Mouse (Mus musculus): ENCODE data around the gene Hmgxb4. TPM values are rescaled to one million over a fixed set of nuclear protein-coding genes. Genes with fewer than 3 reads are reported as not detected.

Hmgxb4 gene
- total and polyA plus RNA-seq, 3 experiments: 21.8 to 32.6 TPM; not detected in 1

DNA sequence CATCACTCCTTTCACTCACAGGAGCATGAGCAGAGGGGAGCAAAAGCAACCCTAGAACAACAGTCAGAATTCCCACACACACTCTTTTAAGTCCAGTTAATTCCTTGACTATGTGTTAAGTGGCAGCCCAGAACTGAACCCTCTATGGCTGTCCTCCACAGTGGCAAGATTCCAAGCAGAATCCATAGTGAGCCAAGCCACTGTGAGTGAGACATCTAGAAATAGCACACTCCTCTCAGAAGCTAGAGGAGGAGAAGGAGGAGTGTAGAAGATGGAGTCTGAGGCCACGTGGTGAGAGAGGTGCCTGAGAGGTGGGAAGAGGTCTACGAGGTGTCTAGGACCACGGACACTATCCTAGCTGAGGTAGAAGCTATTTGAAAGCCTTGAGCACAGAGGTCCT is 71.6 kb downstream of the Hmgxb4 start:
- TF ChIP-seq JUND (IDR thresholded peaks at IDR 0.05; ENCODE audit: low read depth, low read length) (no peak), TCF12 (IDR thresholded peaks at IDR 0.05; ENCODE audit: low read depth, low read length) (no peak), NRF1 (IDR thresholded peaks at IDR 0.05; ENCODE audit: insufficient read depth, low read depth, low read length, poor library complexity, severe bottlenecking) (no peak), USF1 (IDR thresholded peaks at IDR 0.05; ENCODE audit: low read depth, low read length) (no peak), ELF1 (IDR thresholded peaks at IDR 0.05; ENCODE audit: low read depth, low read length) (no peak), POLR2AphosphoS5 (IDR thresholded peaks at IDR 0.05; ENCODE audit: borderline replicate concordance, low read depth, low read length) (no peak), POLR2A (IDR thresholded peaks at IDR 0.05; ENCODE audit: control insufficient read depth in 1 of 2, insufficient read depth in 1 of 2, low read depth in 1 of 2, low read length in 2 of 2, poor library complexity in 1 of 2) (no peak), E2F4 (IDR thresholded peaks at IDR 0.05; ENCODE audit: borderline replicate concordance, low read depth, low read length) (no peak), RAD21 (IDR thresholded peaks at IDR 0.05; ENCODE audit: low read depth, low read length) (no peak), MYB (IDR thresholded peaks at IDR 0.05; ENCODE audit: low read depth, low read length) (no peak), KAT2A (conservative IDR thresholded peaks at IDR 0.05; ENCODE audit: low read depth, low read length) (no peak), MXI1 (IDR thresholded peaks at IDR 0.05; ENCODE audit: low read depth, low read length) (no peak), ZKSCAN1 (IDR thresholded peaks at IDR 0.05; ENCODE audit: low read depth, low read length) (no peak), RCOR1 (IDR thresholded peaks at IDR 0.05; ENCODE audit: low read depth, low read length) (no peak), ETS1 (IDR thresholded peaks at IDR 0.05; ENCODE audit: low read depth, low read length) (no peak), CHD2 (IDR thresholded peaks at IDR 0.05; ENCODE audit: low read length) (no peak), USF2 (IDR thresholded peaks at IDR 0.05; ENCODE audit: borderline replicate concordance in 1 of 2, insufficient read depth in 1 of 2, low read depth in 1 of 2, low read length in 2 of 2) (no peak), HCFC1 (IDR thresholded peaks at IDR 0.05; ENCODE audit: low read depth, low read length) (no peak), UBTF (IDR thresholded peaks at IDR 0.05; ENCODE audit: borderline replicate concordance, insufficient read depth, low read depth, low read length) (no peak)
- H3K36me3 ChIP-seq (ENCODE audit: control insufficient read depth in 1 of 2, insufficient read depth in 2 of 2, low read length in 2 of 2): no peaks in the 10 kb centered on the region
- H3K4me3 ChIP-seq (ENCODE audit: control insufficient read depth in 1 of 2, insufficient read depth in 1 of 2, low read depth in 2 of 2, low read length in 2 of 2): no peak overlapping the region
- H3K79me2 ChIP-seq (ENCODE audit: control insufficient read depth, insufficient read depth, low read length, poor library complexity): no peaks in the 10 kb centered on the region
- H3K27ac ChIP-seq (ENCODE audit: control insufficient read depth, low read depth, low read length): no peak overlapping the region
- no peaks in the 10 kb centered on the region for H3K27me3 ChIP-seq (ENCODE audit: control insufficient read depth in 1 of 2, insufficient read depth in 2 of 2, low read length in 2 of 2)
- no peak overlapping the region for H3K9ac ChIP-seq (ENCODE audit: control insufficient read depth, low read depth, low read length, poor library complexity, severe bottlenecking)
- DNase-seq (ENCODE audit: low read depth, low spot score): no peak
- H3K9me3 ChIP-seq (replicated peaks; ENCODE audit: insufficient read depth, low read length): no peaks in the 10 kb centered on the region
- H3K4me1 ChIP-seq (ENCODE audit: control insufficient read depth in 1 of 2, insufficient read depth in 2 of 2, low read length in 2 of 2): no peaks in the 10 kb centered on the region

DNA sequence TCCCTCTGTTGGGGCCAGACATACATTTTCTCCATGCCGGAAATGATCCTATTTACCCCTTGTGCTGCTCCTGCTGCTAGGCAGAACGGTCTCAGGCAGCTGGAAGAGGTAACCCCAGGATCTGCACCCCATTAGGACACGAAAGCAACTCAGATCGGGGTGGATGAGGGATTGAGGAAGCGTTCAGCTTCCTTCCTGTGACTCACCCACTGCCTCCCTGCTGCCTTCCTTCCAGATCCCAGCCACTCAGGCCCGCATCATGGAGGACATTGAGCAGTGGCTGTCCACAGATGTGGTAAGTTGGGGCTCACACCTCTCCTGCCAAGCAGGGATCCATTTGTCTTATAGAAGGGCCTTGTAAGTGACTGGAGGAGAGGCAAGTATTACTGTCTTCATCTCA is 74.1 kb downstream of the Hmgxb4 start:
- no peak for TF ChIP-seq POLR2A (IDR thresholded peaks at IDR 0.05; ENCODE audit: control insufficient read depth in 1 of 2, insufficient read depth in 1 of 2, low read depth in 1 of 2, low read length in 2 of 2, poor library complexity in 1 of 2)
- no peak for TF ChIP-seq CTCF (IDR thresholded peaks at IDR 0.05 in 2 of 3, conservative IDR thresholded peaks at IDR 0.05 in 1 of 3; ENCODE audit: control insufficient read depth in 1 of 3, insufficient read depth in 1 of 3, low read depth in 2 of 3, low read length in 3 of 3, poor library complexity in 1 of 3, severe bottlenecking in 1 of 3)
- TF ChIP-seq SIN3A (IDR thresholded peaks at IDR 0.05; ENCODE audit: low read length): no peak
- TF ChIP-seq RAD21 (IDR thresholded peaks at IDR 0.05; ENCODE audit: low read depth, low read length): no peak
- TF ChIP-seq TCF12 (IDR thresholded peaks at IDR 0.05; ENCODE audit: low read depth, low read length): no peak
- no peak for TF ChIP-seq JUND (IDR thresholded peaks at IDR 0.05; ENCODE audit: low read depth, low read length)
- no peak for TF ChIP-seq TAL1 (IDR thresholded peaks at IDR 0.05; ENCODE audit: low read length)
- TF ChIP-seq CHD2 (IDR thresholded peaks at IDR 0.05; ENCODE audit: low read length): no peak
- TF ChIP-seq ELF1 (IDR thresholded peaks at IDR 0.05; ENCODE audit: low read depth, low read length): no peak
- no peak for TF ChIP-seq GATA1 (IDR thresholded peaks at IDR 0.05; ENCODE audit: low read depth, low read length)
- TF ChIP-seq MYC (IDR thresholded peaks at IDR 0.05; ENCODE audit: low read depth, low read length): no peak
- TF ChIP-seq CHD1 (IDR thresholded peaks at IDR 0.05; ENCODE audit: low read depth, low read length): no peak
- no peak for TF ChIP-seq KAT2A (conservative IDR thresholded peaks at IDR 0.05; ENCODE audit: low read depth, low read length)
- TF ChIP-seq GABPA (IDR thresholded peaks at IDR 0.05; ENCODE audit: low read depth, low read length): no peak
- no peak for TF ChIP-seq USF1 (IDR thresholded peaks at IDR 0.05; ENCODE audit: low read depth, low read length)
- no peak for TF ChIP-seq SMC3 (IDR thresholded peaks at IDR 0.05; ENCODE audit: low read depth, low read length)
- TF ChIP-seq MAFK (IDR thresholded peaks at IDR 0.05; ENCODE audit: borderline replicate concordance, low read depth, low read length): no peak
- TF ChIP-seq MYB (IDR thresholded peaks at IDR 0.05; ENCODE audit: low read depth, low read length): no peak
- no peak for TF ChIP-seq POLR2AphosphoS2 (IDR thresholded peaks at IDR 0.05; ENCODE audit: low read length)
- TF ChIP-seq ZMIZ1 (IDR thresholded peaks at IDR 0.05; ENCODE audit: low read depth, low read length): no peak
- no peak overlapping the region for H3K4me3 ChIP-seq (ENCODE audit: control insufficient read depth in 1 of 2, insufficient read depth in 1 of 2, low read depth in 2 of 2, low read length in 2 of 2)
- no peaks in the 10 kb centered on the region for H3K9me3 ChIP-seq (replicated peaks; ENCODE audit: insufficient read depth, low read length)
- H3K27ac ChIP-seq (ENCODE audit: control insufficient read depth, low read depth, low read length): no peak overlapping the region
- no peaks in the 10 kb centered on the region for H3K79me2 ChIP-seq (ENCODE audit: control insufficient read depth, insufficient read depth, low read length, poor library complexity)
- H3K9ac ChIP-seq (ENCODE audit: control insufficient read depth, low read depth, low read length, poor library complexity, severe bottlenecking): no peak overlapping the region
- no peaks in the 10 kb centered on the region for H3K36me3 ChIP-seq (ENCODE audit: control insufficient read depth in 1 of 2, insufficient read depth in 2 of 2, low read length in 2 of 2)
- no peak for DNase-seq (ENCODE audit: low read depth, low spot score)
- no peaks in the 10 kb centered on the region for H3K27me3 ChIP-seq (ENCODE audit: control insufficient read depth in 1 of 2, insufficient read depth in 2 of 2, low read length in 2 of 2)
- H3K4me1 ChIP-seq (ENCODE audit: control insufficient read depth in 1 of 2, insufficient read depth in 2 of 2, low read length in 2 of 2): no peaks in the 10 kb centered on the region; a peak in 1 of 4 replicates
